8 mouse cellular contexts compared by ENCODE assay signal in genomic region chr9:29145901-29146300, GRCm38 (mm10).
A peak's percentile ranks its signal among the peaks of the same experiment; 100 is the strongest.
DNase-seq lines count a peak whose midpoint lies in the region; ATAC-seq and TF ChIP-seq lines count a peak whose summit lies in the region.

No protein-coding gene starts in this region.

- H3K4me2 ChIP-seq in midbrain, postnatal 0 days (ENCODE audit: low read depth, low read length, poor library complexity, severe bottlenecking) = no peak overlapping the region
- no peak overlapping the region for H3K4me2 ChIP-seq in forebrain, postnatal 0 days (ENCODE audit: low read depth)

- H3K27ac ChIP-seq in midbrain, postnatal 0 days (ENCODE audit: low read depth, low read length) = no peak overlapping the region
- no peak overlapping the region for H3K27ac ChIP-seq in forebrain, postnatal 0 days (ENCODE audit: low read depth, low read length)

- H3K9ac ChIP-seq in midbrain, postnatal 0 days (replicated peaks; ENCODE audit: low read length, poor library complexity, severe bottlenecking) = no peak overlapping the region
- H3K9ac ChIP-seq in forebrain, postnatal 0 days = no peak overlapping the region

- no peak overlapping the region for H3K4me3 ChIP-seq in midbrain, postnatal 0 days (ENCODE audit: low read depth, low read length)
- H3K4me3 ChIP-seq in forebrain, postnatal 0 days (ENCODE audit: low read depth, low read length) = no peak overlapping the region

- no peaks in the 10 kb centered on the region for H3K27me3 ChIP-seq in midbrain, postnatal 0 days (ENCODE audit: insufficient read depth, low read length)
- no peaks in the 10 kb centered on the region for H3K27me3 ChIP-seq in forebrain, postnatal 0 days (ENCODE audit: insufficient read depth, low read length)

- peak; percentile 12 for DNase-seq in layer of hippocampus, adult 11-12 months (ENCODE audit: low spot score)
- DNase-seq in layer of hippocampus, adult 8-10 months (ENCODE audit: low spot score in 2 of 2) = no peak
- peak; percentile 42 for DNase-seq in adrenal gland, adult 2 months
- peak; percentile 6 for DNase-seq in heart, postnatal 36 days
- peak; percentile 62 for DNase-seq in midbrain, postnatal 0 days (ENCODE audit: low spot score)
- no peak for DNase-seq in right cerebral cortex, postnatal 4 days
- no peak for DNase-seq in spleen, adult 12 weeks (ENCODE audit: low spot score)
- no peak for DNase-seq in forebrain, postnatal 0 days

- intact Hi-C loops in heart, postnatal 36 days (cut with DNase I) = no loop called here

- ATAC-seq in midbrain, postnatal 0 days (ENCODE audit: low FRiP score) = no peak
- no peak for ATAC-seq in forebrain, postnatal 0 days

- H3K36me3 ChIP-seq in midbrain, postnatal 0 days (ENCODE audit: insufficient read depth, low read length) = no peaks in the 10 kb centered on the region
- H3K36me3 ChIP-seq in forebrain, postnatal 0 days (ENCODE audit: insufficient read depth) = no peaks in the 10 kb centered on the region

- no peaks in the 10 kb centered on the region for H3K4me1 ChIP-seq in midbrain, postnatal 0 days (ENCODE audit: insufficient read depth, low read length)
- no peaks in the 10 kb centered on the region for H3K4me1 ChIP-seq in forebrain, postnatal 0 days (ENCODE audit: insufficient read depth)

- TF ChIP-seq CTCF in midbrain, postnatal 0 days (IDR thresholded peaks at IDR 0.05) = no peak
- TF ChIP-seq CTCF in forebrain, postnatal 0 days (IDR thresholded peaks at IDR 0.05; ENCODE audit: low read depth) = no peak

- H3K9me3 ChIP-seq in midbrain, postnatal 0 days (ENCODE audit: low read length) = no peaks in the 10 kb centered on the region
- no peaks in the 10 kb centered on the region for H3K9me3 ChIP-seq in forebrain, postnatal 0 days (ENCODE audit: low read length)

- WGBS in midbrain, postnatal 0 days = 18% methylated on average over 4 of the region's 4 CpGs
- 13% methylated on average over 4 of the region's 4 CpGs for WGBS in forebrain, postnatal 0 days

Comparison
In these comparisons a context has a peak if more than half of its experiments do, and no peak if none do; other contexts are left out.
1. DNase-seq: peak in layer of hippocampus, adult 11-12 months (single experiment), adrenal gland, adult 2 months (single experiment), heart, postnatal 36 days (2 of 2) and midbrain, postnatal 0 days (single experiment); none in layer of hippocampus, adult 8-10 months (0 of 2), right cerebral cortex, postnatal 4 days (single experiment), spleen, adult 12 weeks (single experiment) and forebrain, postnatal 0 days (single experiment).